Mouse (Mus musculus): ENCODE results near the gene Tmem151a. TPM values are rescaled to one million over a fixed set of nuclear protein-coding genes. Genes with fewer than 3 reads are reported as not detected.

The Tmem151a gene
- polyA plus RNA-seq, 2 experiments = 0.96 to 2.1 TPM

- H3K36me3 ChIP-seq (ENCODE audit: control insufficient read depth, insufficient read depth, low read length) = no peaks in the 10 kb centered on the region
- 6% methylated on average over 32 of the region's 32 CpGs for WGBS
- no peak for TF ChIP-seq POLR2A (IDR thresholded peaks at IDR 0.05; ENCODE audit: borderline replicate concordance, extremely low read depth, insufficient read depth, insufficient read length)
Measured at GRCm38 (mm10) chr19:5037678-5038571, 47.4 kb downstream of the Tmem151a start.

GRCm38 (mm10) chr19:5036577-5036976 is 48.8 kb downstream of the Tmem151a start:
- peaks cover 17% of the 10 kb centered on the region for H3K4me1 ChIP-seq (ENCODE audit: control insufficient read depth, insufficient read depth, low read length)
- no peak overlapping the region for H3K4me3 ChIP-seq (replicated peaks; ENCODE audit: low read length)
- DNase-seq (ENCODE audit: low spot score) (no peak), ATAC-seq (ENCODE audit: low FRiP score, low read depth) (no peak)
- no peak overlapping the region for H3K9ac ChIP-seq (ENCODE audit: low read depth, low read length, severe bottlenecking)
- H3K9me3 ChIP-seq (ENCODE audit: control insufficient read depth, low read length) = no peaks in the 10 kb centered on the region
- TF ChIP-seq POLR2A (IDR thresholded peaks at IDR 0.05; ENCODE audit: borderline replicate concordance, extremely low read depth, insufficient read depth, insufficient read length) = no peak
- H3K36me3 ChIP-seq (ENCODE audit: control insufficient read depth, insufficient read depth, low read length) = peaks cover 5% of the 10 kb centered on the region
- H3K4me2 ChIP-seq (replicated peaks; ENCODE audit: low read depth, low read length, severe bottlenecking) = no peak overlapping the region
- H3K27ac ChIP-seq (replicated peaks; ENCODE audit: low read depth, low read length) = no peak overlapping the region
- 89% methylated on average over 4 of the region's 4 CpGs for WGBS
- no peaks in the 10 kb centered on the region for H3K27me3 ChIP-seq (ENCODE audit: control insufficient read depth, insufficient read depth, low read length)

More at GRCm38 (mm10) chr19:5037678-5038571, 47.4 kb downstream of the Tmem151a start:
- Histone ChIP-seq H3K27me3 (ENCODE audit: control insufficient read depth, insufficient read depth, low read length) (no peaks in the 10 kb centered on the region), H3K4me2 (replicated peaks; ENCODE audit: low read depth, low read length, severe bottlenecking) (peak overlapping the region; percentile 98), H3K9ac (ENCODE audit: low read depth, low read length, severe bottlenecking) (peak overlapping the region; percentile 86), H3K4me1 (ENCODE audit: control insufficient read depth, insufficient read depth, low read length) (peaks cover 22% of the 10 kb centered on the region), H3K9me3 (ENCODE audit: control insufficient read depth, low read length) (no peaks in the 10 kb centered on the region), H3K4me3 (replicated peaks; ENCODE audit: low read length) (peak overlapping the region; percentile 78), H3K27ac (replicated peaks; ENCODE audit: low read depth, low read length) (peak overlapping the region; percentile 82)
- ATAC-seq (ENCODE audit: low FRiP score, low read depth) = peak; percentile 68
- peak; percentile 90 for DNase-seq (ENCODE audit: low spot score)

DNA sequence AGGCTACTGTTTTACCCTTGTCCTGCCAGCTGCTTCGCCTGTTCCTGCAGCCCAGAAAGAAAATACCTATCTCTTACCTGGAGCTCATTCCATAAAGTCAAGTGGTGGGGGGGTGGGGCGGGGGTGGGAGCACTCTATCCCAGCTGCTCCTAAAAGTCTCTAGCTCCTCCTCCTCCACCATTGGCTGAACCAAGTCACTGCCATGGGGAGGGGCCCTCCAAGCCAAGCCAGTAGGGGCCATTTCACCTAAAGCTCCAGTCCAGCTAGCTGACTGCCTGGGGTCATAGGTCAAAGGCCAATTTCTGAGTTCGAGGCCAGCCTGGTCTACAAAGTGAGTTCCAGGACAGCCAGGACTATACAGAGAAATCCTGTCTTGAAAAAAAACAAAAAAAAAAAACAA is 52.6 kb downstream of the Tmem151a start:
- no peak for DNase-seq (ENCODE audit: low spot score)
- TF ChIP-seq POLR2A (IDR thresholded peaks at IDR 0.05; ENCODE audit: borderline replicate concordance, extremely low read depth, insufficient read depth, insufficient read length) = no peak
- no peak for ATAC-seq (ENCODE audit: low FRiP score, low read depth)
- Histone ChIP-seq H3K4me3 (replicated peaks; ENCODE audit: low read length) (no peak overlapping the region), H3K4me2 (replicated peaks; ENCODE audit: low read depth, low read length, severe bottlenecking) (no peak overlapping the region), H3K9me3 (ENCODE audit: control insufficient read depth, low read length) (no peaks in the 10 kb centered on the region), H3K27ac (replicated peaks; ENCODE audit: low read depth, low read length) (no peak overlapping the region), H3K36me3 (ENCODE audit: control insufficient read depth, insufficient read depth, low read length) (peaks cover 23% of the 10 kb centered on the region), H3K9ac (ENCODE audit: low read depth, low read length, severe bottlenecking) (no peak overlapping the region), H3K4me1 (ENCODE audit: control insufficient read depth, insufficient read depth, low read length) (no peaks in the 10 kb centered on the region), H3K27me3 (ENCODE audit: control insufficient read depth, insufficient read depth, low read length) (no peaks in the 10 kb centered on the region)
- WGBS = 76% methylated on average over 3 of the region's 3 CpGs

DNA sequence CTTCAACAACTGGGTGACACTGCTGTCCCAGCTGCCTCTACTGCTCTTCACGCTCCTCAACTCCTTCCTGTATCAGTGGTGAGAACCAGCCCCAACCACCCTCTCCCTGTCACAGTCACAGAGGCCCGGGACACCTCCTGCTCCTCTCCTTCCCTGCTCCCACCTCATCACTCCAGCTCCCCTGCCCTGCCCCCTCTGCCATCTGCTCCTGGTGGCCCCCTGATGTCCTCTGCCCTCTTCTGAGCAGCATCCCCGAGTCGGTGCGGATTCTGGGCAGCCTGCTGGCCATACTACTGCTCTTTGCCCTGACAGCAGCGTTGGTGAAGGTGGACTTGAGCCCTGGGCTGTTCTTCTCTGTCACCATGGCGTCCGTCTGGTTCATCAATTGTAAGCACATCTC is 59.2 kb downstream of the Tmem151a start:
- no peak overlapping the region for H3K9ac ChIP-seq (ENCODE audit: low read depth, low read length, severe bottlenecking)
- WGBS = 85% methylated on average over 8 of the region's 8 CpGs
- H3K36me3 ChIP-seq (ENCODE audit: control insufficient read depth, insufficient read depth, low read length) = peaks cover 17% of the 10 kb centered on the region
- H3K4me3 ChIP-seq (replicated peaks; ENCODE audit: low read length) = no peak overlapping the region
- ATAC-seq (ENCODE audit: low FRiP score, low read depth) = no peak
- no peaks in the 10 kb centered on the region for H3K9me3 ChIP-seq (ENCODE audit: control insufficient read depth, low read length)
- H3K27ac ChIP-seq (replicated peaks; ENCODE audit: low read depth, low read length) = no peak overlapping the region
- H3K4me2 ChIP-seq (replicated peaks; ENCODE audit: low read depth, low read length, severe bottlenecking) = no peak overlapping the region
- no peak for TF ChIP-seq POLR2A (IDR thresholded peaks at IDR 0.05; ENCODE audit: borderline replicate concordance, extremely low read depth, insufficient read depth, insufficient read length)
- no peaks in the 10 kb centered on the region for H3K27me3 ChIP-seq (ENCODE audit: control insufficient read depth, insufficient read depth, low read length)
- no peak for DNase-seq (ENCODE audit: low spot score)
- H3K4me1 ChIP-seq (ENCODE audit: control insufficient read depth, insufficient read depth, low read length) = 0 out of 2 replicates have a peak, but pooled peaks cover 3% of the 10 kb centered on the region

DNA sequence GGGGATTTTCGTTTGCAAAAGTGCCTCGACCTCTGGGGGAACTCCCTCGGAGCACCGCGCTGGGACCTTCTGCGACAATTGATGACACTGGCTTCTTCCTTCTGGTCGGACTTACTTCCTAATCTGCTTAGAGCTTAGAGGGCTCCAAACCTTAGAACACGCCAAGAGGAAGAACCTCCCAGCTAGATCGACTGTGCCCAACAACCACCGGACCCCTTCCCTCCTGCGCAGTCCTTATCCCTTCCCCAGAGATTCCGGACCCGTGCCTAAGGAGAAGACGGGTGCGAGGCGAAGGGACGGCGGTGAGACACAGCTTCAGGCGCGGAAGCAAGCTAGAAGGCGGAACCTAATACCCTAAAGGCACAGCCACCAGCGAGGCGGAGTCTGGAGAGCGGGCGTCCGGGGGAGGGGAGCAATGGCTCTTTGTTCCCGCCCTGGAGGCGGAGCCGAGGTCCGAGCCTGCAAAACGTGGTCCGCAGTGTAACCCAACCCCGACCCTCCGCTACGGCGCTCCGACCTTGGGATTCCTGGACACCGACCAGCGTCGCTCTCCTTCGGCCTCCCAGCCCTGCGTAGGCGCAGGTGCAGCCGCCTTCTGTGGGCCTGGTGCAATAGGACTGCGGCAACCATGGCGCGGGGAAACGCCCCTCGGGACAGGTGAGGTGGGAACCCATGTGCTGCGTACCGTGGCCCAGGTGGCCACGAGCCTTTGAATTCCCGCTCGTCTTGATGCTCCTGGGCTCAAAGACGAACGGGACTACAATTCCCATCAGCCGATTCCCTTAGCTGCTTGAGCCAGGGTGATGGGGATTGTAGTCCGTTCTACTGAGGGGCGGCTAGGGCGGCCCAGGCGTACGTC is 61.5 kb downstream of the Tmem151a start, which contains the start of gene Slc29a2:
Slc29a2 (plus strand) TSS at position 240 of the 859 bp plus-strand sequence.
- Histone ChIP-seq H3K9ac (ENCODE audit: low read depth, low read length, severe bottlenecking) (peak within 1 kb of the TSS; percentile 70), H3K27ac (replicated peaks; ENCODE audit: low read depth, low read length) (peak within 1 kb of the TSS; percentile 74), H3K4me2 (replicated peaks; ENCODE audit: low read depth, low read length, severe bottlenecking) (peak within 1 kb of the TSS; percentile 93), H3K36me3 (ENCODE audit: control insufficient read depth, insufficient read depth, low read length) (peaks cover 11% of the 10 kb centered on the region; the same call in 1 of the 2 replicates), H3K27me3 (ENCODE audit: control insufficient read depth, insufficient read depth, low read length) (no peaks in the 10 kb centered on the region), H3K4me3 (replicated peaks; ENCODE audit: low read length) (peak within 1 kb of the TSS; percentile 65), H3K9me3 (ENCODE audit: control insufficient read depth, low read length) (no peaks in the 10 kb centered on the region), H3K4me1 (ENCODE audit: control insufficient read depth, insufficient read depth, low read length) (0 out of 2 replicates have a peak, but pooled peaks cover 3% of the 10 kb centered on the region)
- peak; percentile 93 for DNase-seq (ENCODE audit: low spot score)
- WGBS = under 1% methylated on average over 57 of the region's 62 CpGs
- TF ChIP-seq POLR2A (IDR thresholded peaks at IDR 0.05; ENCODE audit: borderline replicate concordance, extremely low read depth, insufficient read depth, insufficient read length) = peak; percentile 86; the same call in 1 of the 2 replicates
- peak; percentile 96 for ATAC-seq (ENCODE audit: low FRiP score, low read depth)

Data from limb, embryonic 14.5 days (tissue).